Mouse (Mus musculus) embryo, embryonic 10.5 days (tissue): ENCODE data around the gene 4930544G11Rik.

Source experiments
- DNase-seq: peaks from one replicate; pipeline ENCODE4 v3.0.0-alpha.2; 2015; ENCODE audit warnings: low spot score

The 4930544G11Rik gene

DNA sequence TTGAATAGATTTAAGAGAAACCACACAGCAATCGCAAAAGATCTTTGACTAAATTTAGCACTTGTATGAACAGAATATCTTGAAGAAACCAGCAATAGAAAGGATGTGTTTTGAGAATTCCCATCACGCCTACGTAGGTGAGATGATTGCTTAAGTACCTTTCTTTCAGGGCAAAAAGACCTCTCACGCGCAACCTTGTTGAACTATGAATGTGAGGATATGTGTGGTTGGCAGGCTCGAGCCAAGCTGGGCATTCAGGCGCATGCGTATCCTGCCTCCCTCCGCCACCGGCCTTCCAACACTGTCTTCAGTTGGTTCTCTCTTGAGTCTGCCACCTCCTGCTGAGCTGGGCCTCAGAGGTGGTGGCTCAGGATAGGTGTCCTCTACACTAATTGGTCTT lies at the start of gene 4930544G11Rik:
Gene 4930544G11Rik (plus strand): TSS at position 301 of the 400 bp plus-strand sequence.
- no peak for DNase-seq

GRCm38 (mm10) chr6:65906657-65907182 lies 45.7 kb upstream of the 4930544G11Rik start:
- no peak for DNase-seq

DNA sequence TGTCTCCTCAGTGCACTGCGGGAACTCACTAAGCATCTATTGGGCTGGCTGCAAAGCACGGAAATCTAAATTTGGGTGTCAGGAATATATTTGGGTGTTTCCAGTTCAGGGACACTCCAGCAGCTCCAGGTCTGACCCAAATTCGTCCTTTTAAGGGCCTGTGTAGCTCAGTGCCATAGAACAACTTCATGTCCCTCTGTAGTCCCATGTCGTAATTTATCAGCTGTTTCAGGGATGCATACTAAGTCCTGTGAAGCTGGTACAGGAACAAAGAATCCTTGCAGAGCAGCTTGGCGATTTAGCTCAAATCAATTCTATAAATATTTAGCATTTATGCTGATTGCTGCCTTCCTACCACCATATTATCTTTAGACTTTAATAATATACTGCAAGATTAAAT lies 37.0 kb upstream of the 4930544G11Rik start:
- DNase-seq, result no peak

DNA sequence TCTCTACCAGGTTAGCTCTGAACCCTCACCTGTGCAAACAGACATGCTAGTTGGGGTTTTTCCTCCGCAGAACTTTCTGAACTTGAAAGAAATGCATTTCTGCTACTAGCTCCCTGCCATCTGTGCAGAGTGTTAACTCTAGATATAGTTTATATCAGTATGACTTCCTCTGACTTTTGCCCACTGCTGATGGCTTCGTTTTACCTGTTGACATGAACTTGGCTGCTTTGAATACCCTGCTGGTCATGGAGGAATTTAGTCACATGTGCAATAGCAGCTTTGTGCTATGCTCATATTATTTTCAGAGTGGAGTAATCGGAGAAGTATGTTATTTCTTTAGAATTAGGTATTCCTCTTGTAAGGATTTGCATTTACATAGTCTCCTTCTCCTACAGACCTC lies 30.7 kb upstream of the 4930544G11Rik start:
- DNase-seq, result no peak

DNA sequence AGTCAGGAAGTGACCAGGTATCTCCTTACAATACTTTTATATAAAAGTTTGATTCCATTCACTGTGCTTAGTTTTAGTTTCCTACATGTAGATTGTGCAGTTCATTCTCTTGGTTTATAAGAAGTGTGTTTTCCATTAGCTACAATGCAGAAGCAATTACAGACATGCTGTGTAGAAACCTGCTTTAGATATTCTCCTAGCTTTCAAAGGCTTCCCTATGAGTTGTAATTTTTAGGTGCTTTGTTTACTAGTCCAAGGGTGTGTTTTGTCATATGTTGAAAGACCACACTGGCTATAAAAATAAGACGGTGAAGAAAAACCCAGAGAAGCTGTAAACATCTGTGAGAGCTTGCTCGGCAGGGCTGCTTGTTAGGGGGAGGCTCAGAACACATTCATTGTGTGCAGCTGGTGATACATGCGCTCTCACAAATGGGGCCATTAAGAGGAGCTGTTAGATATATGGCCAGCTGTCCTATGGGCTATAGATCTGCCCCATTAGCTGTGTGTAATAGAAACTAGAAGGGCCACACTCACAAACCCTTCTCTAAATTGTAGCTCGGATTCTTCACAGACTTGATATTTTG lies 28.8 kb upstream of the 4930544G11Rik start:
- DNase-seq, result peak; percentile 35

- no peak for DNase-seq
Observed at GRCm38 (mm10) chr6:65925737-65926333, 26.6 kb upstream of the 4930544G11Rik start.

DNA sequence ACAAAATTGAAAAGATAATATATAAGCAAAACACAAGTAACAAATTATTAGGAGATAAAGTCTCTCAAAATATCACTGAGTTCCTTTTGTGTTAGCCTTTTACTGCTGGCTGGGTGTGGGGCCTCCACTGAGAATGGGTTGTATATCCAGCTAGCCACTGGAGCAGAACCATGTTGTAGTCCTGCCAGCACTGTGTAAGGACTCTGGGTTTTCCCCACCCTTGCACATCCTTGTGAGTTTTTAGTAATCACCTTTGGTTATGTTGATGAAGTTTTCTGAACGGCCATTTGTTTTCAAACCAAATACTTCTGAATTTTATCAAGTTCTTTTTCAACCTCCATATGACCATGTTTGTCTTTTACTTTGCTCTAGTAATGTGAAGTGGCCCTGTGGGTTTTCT lies 21.9 kb upstream of the 4930544G11Rik start:
- DNase-seq, result no peak

- DNase-seq, result no peak
Observed at GRCm38 (mm10) chr6:65932776-65933175, 19.6 kb upstream of the 4930544G11Rik start.

DNA sequence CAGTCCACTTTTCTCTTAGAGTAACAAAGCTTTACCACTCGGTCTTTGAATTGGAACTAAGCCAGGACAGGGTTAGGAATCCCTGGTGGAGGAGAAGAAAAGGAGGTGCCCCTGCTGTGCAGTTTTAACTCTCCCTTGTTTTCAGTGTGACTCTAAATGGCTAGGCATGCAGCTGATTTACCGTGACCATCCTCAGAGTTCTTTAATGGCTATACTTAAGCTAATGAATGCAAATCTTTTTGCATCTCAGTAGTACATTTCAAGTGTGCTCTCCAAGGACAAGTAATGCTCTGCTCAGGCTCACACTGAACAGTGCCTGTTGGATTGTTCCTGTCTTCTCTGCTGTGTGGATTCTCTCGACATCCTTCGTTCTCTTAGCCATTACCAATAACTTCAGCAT lies 19.2 kb upstream of the 4930544G11Rik start:
- peak; percentile 17 for DNase-seq

GRCm38 (mm10) chr6:65935566-65936281 lies 16.7 kb upstream of the 4930544G11Rik start:
- DNase-seq, result no peak

DNA sequence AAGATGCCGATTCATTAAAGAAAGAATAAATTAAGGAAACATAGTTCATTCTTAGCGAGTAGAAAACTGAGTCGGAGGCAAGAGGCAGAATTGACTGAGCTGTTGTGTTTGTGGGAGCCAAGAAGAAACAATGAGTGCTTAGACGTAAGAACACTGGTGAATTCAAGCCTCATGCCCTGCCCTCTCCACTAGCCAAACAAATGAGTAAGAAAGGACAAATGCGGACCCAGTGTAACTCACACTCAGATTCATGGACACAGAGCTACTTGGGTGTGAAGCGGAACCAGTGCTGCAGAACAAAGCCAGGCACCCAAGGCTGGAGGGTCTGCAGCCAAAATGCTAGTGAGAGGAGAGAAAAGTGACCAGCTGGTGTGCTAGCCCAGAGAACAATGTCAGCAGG lies 1.9 kb upstream of the 4930544G11Rik start:
- DNase-seq, result no peak

- peak; percentile 33 for DNase-seq
Observed at GRCm38 (mm10) chr6:65969386-65970111, 17.1 kb downstream of the 4930544G11Rik start.

- DNase-seq, result no peak
Observed at GRCm38 (mm10) chr6:65970410-65970809, 18.0 kb downstream of the 4930544G11Rik start.

DNA sequence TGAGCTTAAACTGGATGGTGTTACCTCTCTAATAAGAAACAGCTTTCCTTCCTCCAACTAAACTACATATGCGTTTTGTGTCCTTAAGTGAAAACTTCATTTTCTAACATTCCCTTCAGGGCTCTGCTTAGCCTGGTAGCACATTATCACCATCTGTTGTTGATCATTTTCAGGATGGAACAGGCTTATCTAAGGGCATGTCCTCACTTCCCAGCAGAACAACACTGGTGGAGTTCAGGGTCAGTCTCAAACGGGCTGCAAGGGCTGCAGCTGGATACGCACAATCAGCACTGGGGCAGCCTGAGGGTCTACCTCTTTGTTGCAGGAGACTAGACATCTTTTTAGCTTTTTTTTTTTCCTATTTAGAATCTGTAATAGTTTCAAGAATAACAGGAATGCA lies 39.7 kb downstream of the 4930544G11Rik start:
- DNase-seq, result peak; percentile 65

- DNase-seq, result no peak
Observed at GRCm38 (mm10) chr6:65998343-65998742, 45.9 kb downstream of the 4930544G11Rik start.
